Mouse (Mus musculus) liver, embryonic 16.5 days (tissue): ENCODE measurements around the gene P2ry1. TPM values are rescaled to one million over a fixed set of nuclear protein-coding genes. Genes with fewer than 3 reads are reported as not detected.

Source experiments
- ATAC-seq: fragments of 200-750 bp; cut with Nextera tagmentation; 2 replicates; pipeline ENCODE4 v1.8.0; 2017; ENCODE audit warnings: low read depth, mild to moderate bottlenecking, moderate number of reproducible peaks, moderate library complexity
- H3K27ac ChIP-seq: fragments of 300-500 bp; sonication (generic); 2 replicates; pipeline ENCODE4 v1.5.1; 2014; ENCODE audit warnings: mild to moderate bottlenecking, low read length
- H3K27me3 ChIP-seq: fragments of 300-500 bp; sonication (generic); 2 replicates; pipeline ENCODE4 v1.6.1; 2014; ENCODE audit warnings: low read depth, low read length, mixed read lengths; ENCODE audit not compliant: control insufficient read depth, insufficient read depth
- H3K36me3 ChIP-seq: fragments of 300-500 bp; sonication (generic); 2 replicates; pipeline ENCODE4 v1.6.1; 2014; ENCODE audit warnings: mild to moderate bottlenecking; ENCODE audit not compliant: control insufficient read depth, insufficient read depth
- H3K4me1 ChIP-seq: fragments of 300-500 bp; sonication (generic); 2 replicates; pipeline ENCODE4 v1.6.1; 2014; ENCODE audit warnings: low read depth, low read length, mixed read lengths; ENCODE audit not compliant: control insufficient read depth
- H3K4me2 ChIP-seq: fragments of 300-500 bp; sonication (generic); 2 replicates; pipeline ENCODE4 v1.6.1; 2014; ENCODE audit warnings: low read depth, low read length, mixed read lengths
- H3K4me3 ChIP-seq: fragments of 300-500 bp; sonication (generic); 2 replicates; pipeline ENCODE4 v1.5.1; 2014; ENCODE audit warnings: low read depth, mild to moderate bottlenecking, low read length
- H3K9ac ChIP-seq: fragments of 300-500 bp; sonication (generic); 2 replicates; pipeline ENCODE4 v1.6.1; 2014; ENCODE audit warnings: low read depth, low read length
- H3K9me3 ChIP-seq: fragments of 300-500 bp; sonication (generic); replicated peaks from 2 replicates; pipeline ENCODE4 v1.6.1; 2016; ENCODE audit warnings: low read length; ENCODE audit not compliant: control insufficient read depth
- WGBS: fragments of 180-500 bp; shearing (Covaris S2); extraction: QIAGEN DNeasy Blood & Tissue Kit; methylation state at CpG from one replicate; pipeline ENCODE4 v1.1.7; 2014; ENCODE audit not compliant: insufficient replicate concordance; 5-methylcytosine and 5-hydroxymethylcytosine counted together
- polyA plus RNA-seq: library from polyadenylated mRNA; unstranded; fragments of >200 nt; fragmentation: Nextera tagmentation; extraction: Ambion mirVana; gene quantifications from 2 replicates; pipeline ENCODE4 v1.2.1, GENCODE M21; 2015

The P2ry1 gene
- polyA plus RNA-seq, 1 experiment from 2014 or later: 4.9 TPM

DNA sequence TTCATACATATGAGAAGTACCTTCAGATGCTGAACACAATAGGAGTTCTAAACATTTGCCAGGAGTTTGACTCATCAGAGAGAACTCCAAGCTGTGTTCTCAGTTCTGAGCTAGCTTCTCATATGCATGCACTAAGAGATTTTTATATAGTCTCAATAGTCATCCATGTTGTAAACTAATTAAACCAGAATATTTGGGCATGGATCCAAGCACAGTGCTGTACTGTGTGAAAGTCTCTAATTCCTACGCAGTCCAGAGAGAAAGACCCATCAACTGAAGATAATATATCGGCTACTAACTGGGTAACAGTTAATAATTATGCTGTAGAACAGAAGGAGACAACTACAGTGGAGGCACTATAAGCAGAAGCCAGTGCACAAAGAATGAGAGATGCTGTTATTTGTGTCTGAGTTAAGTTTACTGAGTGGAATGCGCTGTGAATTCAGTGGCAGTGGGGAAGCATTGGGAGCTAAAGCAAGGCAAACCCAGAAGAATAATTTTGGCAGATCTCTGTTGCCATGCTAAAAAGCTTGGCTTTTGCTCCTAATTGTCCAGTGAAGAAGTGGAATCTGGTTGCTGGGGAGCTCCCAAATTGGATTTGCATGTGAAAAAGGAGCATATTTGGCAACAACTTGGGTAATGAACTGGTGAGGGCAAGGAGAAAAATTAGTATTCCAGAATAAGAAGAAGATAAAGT is 47.5 kb downstream of the P2ry1 start:
- Histone ChIP-seq H3K4me2 (no peak overlapping the region), H3K27me3 (no peaks in the 10 kb centered on the region), H3K27ac (no peak overlapping the region), H3K4me3 (no peak overlapping the region), H3K4me1 (no peaks in the 10 kb centered on the region), H3K9ac (no peak overlapping the region), H3K9me3 (no peaks in the 10 kb centered on the region), H3K36me3 (no peaks in the 10 kb centered on the region)
- ATAC-seq: no peak
- 64% methylated on average over 3 of the region's 3 CpGs for WGBS
